ENCODE assay signal across 24 mouse cellular contexts in genomic region chr11:70754476-70754875, GRCm38 (mm10). TPM values are rescaled to one million over a fixed set of nuclear protein-coding genes. Genes with fewer than 3 reads are reported as not detected.
DNase-seq lines count a peak whose midpoint lies in the region; ATAC-seq and TF ChIP-seq lines count a peak whose summit lies in the region.
"Had no signal": no experiment of that assay in that cellular context is flagged by ENCODE, and none has a peak within 500 bp of the region (broad histone marks: within the 10 kb centered on the region; RNA-seq: fewer than 3 reads in every experiment).

No protein-coding gene starts in this region.

- peaks cover 2% of the 10 kb centered on the region; the same call in 1 of the 2 replicates for H3K4me1 ChIP-seq in liver, adult 2 months (ENCODE audit: control insufficient read depth, insufficient read depth, low read length)
- peaks cover 4% of the 10 kb centered on the region; the same call in 1 of the 2 replicates for H3K4me1 ChIP-seq in liver, embryonic 11.5 days (replicated peaks; ENCODE audit: control insufficient read depth, insufficient read depth, low read length)
- H3K4me1 ChIP-seq in brown adipose tissue, adult 24 weeks (ENCODE audit: control insufficient read depth, insufficient read depth, insufficient read length, low read length) = peaks cover 3% of the 10 kb centered on the region; the same call in 1 of the 2 replicates
- H3K4me1 ChIP-seq in intestine, postnatal 0 days (replicated peaks; ENCODE audit: control insufficient read depth, insufficient read depth, low read length) = 0 out of 2 replicates have a peak, but pooled peaks cover 3% of the 10 kb centered on the region
- H3K4me1 ChIP-seq: embryonic facial prominence, embryonic 15.5 days; forebrain, embryonic 13.5 days; heart, embryonic 12.5 days had no signal

- peak; percentile 57 for DNase-seq in liver, adult 2 months (ENCODE audit: extremely low read depth, low read depth, low spot score)
- DNase-seq in liver, embryonic 11.5 days (ENCODE audit: low spot score) = no peak
- peak; percentile 20 for DNase-seq in NIH3T3 (ENCODE audit: low read depth)
- DNase-seq in heart, adult 18-20 months = no peak
- no peak for DNase-seq in natural killer cell, adult 2 months (ENCODE audit: low spot score in 2 of 2)
- DNase-seq: adrenal gland, postnatal 25 days; B cell, adult 2 months; cerebellum, adult 11 months; cerebellum, adult 8-10 months; embryo, embryonic 11 days; forebrain, postnatal 0 days; gastrocnemius, postnatal 14 days had no signal

- H3K27ac ChIP-seq in liver, adult 2 months (replicated peaks; ENCODE audit: insufficient read depth, low read depth, low read length) = no peak overlapping the region
- no peak overlapping the region for H3K27ac ChIP-seq in liver, embryonic 11.5 days (ENCODE audit: low read depth, low read length)
- peak overlapping the region; percentile 85 for H3K27ac ChIP-seq in brown adipose tissue, adult 24 weeks (replicated peaks; ENCODE audit: low read depth, low read length)
- H3K27ac ChIP-seq in intestine, postnatal 0 days (ENCODE audit: low read depth, low read length) = peak overlapping the region; percentile 24
- H3K27ac ChIP-seq: embryonic facial prominence, embryonic 15.5 days; forebrain, embryonic 13.5 days had no signal

- no peak for TF ChIP-seq POLR2A in liver, adult 2 months (IDR thresholded peaks at IDR 0.05; ENCODE audit: extremely low read depth, insufficient read depth, low read length)

- no peaks in the 10 kb centered on the region for H3K79me2 ChIP-seq in liver, adult 2 months (ENCODE audit: control insufficient read depth, insufficient read depth, low read length)

- ATAC-seq in liver, embryonic 11.5 days (replicated peaks; ENCODE audit: low FRiP score) = no peak
- ATAC-seq in intestine, postnatal 0 days = no peak
- ATAC-seq: CD4-positive, CD25-positive, alpha-beta regulatory T cell, adult 4 months; forebrain, embryonic 13.5 days; forebrain, postnatal 0 days; hindbrain, embryonic 16.5 days had no signal

- TF ChIP-seq CTCF in liver, adult 2 months (IDR thresholded peaks at IDR 0.05; ENCODE audit: low read depth, low read length) = no peak
- no peak for TF ChIP-seq CTCF in intestine, postnatal 0 days (IDR thresholded peaks at IDR 0.05; ENCODE audit: low read depth)

- no peaks in the 10 kb centered on the region for H3K27me3 ChIP-seq in liver, adult 2 months (ENCODE audit: control insufficient read depth, insufficient read depth, low read length)
- H3K27me3 ChIP-seq in liver, embryonic 11.5 days (replicated peaks; ENCODE audit: control insufficient read depth, insufficient read depth, low read length) = no peaks in the 10 kb centered on the region
- no peaks in the 10 kb centered on the region for H3K27me3 ChIP-seq in intestine, postnatal 0 days (replicated peaks; ENCODE audit: control insufficient read depth, insufficient read depth, low read length)
- H3K27me3 ChIP-seq: embryonic facial prominence, embryonic 15.5 days; heart, embryonic 12.5 days had no signal

- no peak overlapping the region for H3K4me3 ChIP-seq in liver, adult 2 months (ENCODE audit: insufficient read depth, low read depth, low read length)
- H3K4me3 ChIP-seq in liver, embryonic 11.5 days (ENCODE audit: low read depth, low read length) = no peak overlapping the region
- H3K4me3 ChIP-seq in brown adipose tissue, adult 24 weeks (ENCODE audit: insufficient read depth, low read depth, low read length) = no peak overlapping the region
- H3K4me3 ChIP-seq in intestine, postnatal 0 days (ENCODE audit: low read depth, low read length) = no peak overlapping the region
- H3K4me3 ChIP-seq: embryonic facial prominence, embryonic 15.5 days; erythroblast, embryonic 14.5 days; forebrain, embryonic 13.5 days; heart, embryonic 12.5 days had no signal

- H3K9me3 ChIP-seq in liver, embryonic 11.5 days (ENCODE audit: control insufficient read depth, low read length) = no peaks in the 10 kb centered on the region
- no peaks in the 10 kb centered on the region for H3K9me3 ChIP-seq in intestine, postnatal 0 days (ENCODE audit: control insufficient read depth)
- H3K9me3 ChIP-seq: embryonic facial prominence, embryonic 15.5 days; forebrain, embryonic 13.5 days; G1E; heart, embryonic 12.5 days had no signal

- WGBS in liver, adult 2 months = 55% methylated on average over 4 of the region's 4 CpGs
- 68% methylated on average over 4 of the region's 4 CpGs for WGBS in liver, embryonic 11.5 days
- WGBS in intestine, postnatal 0 days = 47% methylated on average over 4 of the region's 4 CpGs

- no peak overlapping the region for H3K4me2 ChIP-seq in liver, embryonic 11.5 days
- no peak overlapping the region for H3K4me2 ChIP-seq in intestine, postnatal 0 days (replicated peaks; ENCODE audit: low read depth)
- H3K4me2 ChIP-seq: embryonic facial prominence, embryonic 15.5 days; forebrain, embryonic 13.5 days; heart, embryonic 12.5 days had no signal

- no peak overlapping the region for H3K9ac ChIP-seq in liver, adult 2 months (ENCODE audit: low read depth, low read length)
- H3K9ac ChIP-seq in liver, embryonic 11.5 days (ENCODE audit: low read depth, low read length) = no peak overlapping the region
- H3K9ac ChIP-seq in intestine, postnatal 0 days (ENCODE audit: low read depth, low read length) = no peak overlapping the region
- H3K9ac ChIP-seq: embryonic facial prominence, embryonic 15.5 days; forebrain, embryonic 13.5 days; forebrain, postnatal 0 days; heart, embryonic 12.5 days had no signal

- no peaks in the 10 kb centered on the region for H3K36me3 ChIP-seq in liver, adult 2 months (ENCODE audit: control insufficient read depth, insufficient read depth, low read length)
- H3K36me3 ChIP-seq in liver, embryonic 11.5 days (ENCODE audit: control insufficient read depth, insufficient read depth, low read length) = no peaks in the 10 kb centered on the region
- no peaks in the 10 kb centered on the region for H3K36me3 ChIP-seq in intestine, postnatal 0 days (ENCODE audit: control insufficient read depth, insufficient read depth)
- H3K36me3 ChIP-seq: embryonic facial prominence, embryonic 15.5 days; G1E; heart, embryonic 12.5 days had no signal

RNA-seq across cellular contexts. Expression of gene Zfp3, which starts 9.5 kb away (rescaled TPM):
- total RNA-seq in liver, adult 2 months (2014; rRNA removed) = 1.8 and 1.9 TPM in 2 replicates
- polyA plus RNA-seq in liver, adult 2 months (2012; rRNA removed) = 0.47 and 0.87 TPM in 2 replicates
- polyA plus RNA-seq in liver, embryonic 11.5 days (2014; fragmentation: Nextera tagmentation; extraction: Ambion mirVana) = 3.3 and 4.0 TPM in 2 replicates
- 3.5 and 5.5 TPM in 2 replicates for polyA plus RNA-seq in brown adipose tissue, adult 24 weeks (2012; ENCODE audit: insufficient read depth, insufficient read length, missing spikeins)
- 4.4 and 5.0 TPM in 2 replicates for polyA plus RNA-seq in intestine, postnatal 0 days (2015; fragmentation: Nextera tagmentation; extraction: Ambion mirVana)
- total RNA-seq in heart, adult 18-20 months (2021) = 1 to 10 TPM; 7.5 to 7.7 TPM

RNA-seq across cellular contexts. Expression of gene Kif1c, which starts 54.1 kb away (rescaled TPM):
- total RNA-seq in liver, adult 2 months (2014; rRNA removed) = 50.8 and 60.9 TPM in 2 replicates
- 75.6 and 93.7 TPM in 2 replicates for polyA plus RNA-seq in liver, adult 2 months (2012; rRNA removed)
- polyA plus RNA-seq in liver, embryonic 11.5 days (2014; fragmentation: Nextera tagmentation; extraction: Ambion mirVana) = 3.1 and 3.8 TPM in 2 replicates
- polyA plus RNA-seq in brown adipose tissue, adult 24 weeks (2012; ENCODE audit: insufficient read depth, insufficient read length, missing spikeins) = 93.8 and 106 TPM in 2 replicates
- polyA plus RNA-seq in intestine, postnatal 0 days (2015; fragmentation: Nextera tagmentation; extraction: Ambion mirVana) = 4.4 and 5.4 TPM in 2 replicates
- total RNA-seq in heart, adult 18-20 months (2021) = 100 to 1,000 TPM; 469 to 485 TPM

RNA-seq across cellular contexts. Expression of gene Inca1, which starts 54.5 kb away (rescaled TPM):
- 14.1 and 18.4 TPM in 2 replicates for total RNA-seq in liver, adult 2 months (2014; rRNA removed)
- 19.5 and 29.9 TPM in 2 replicates for polyA plus RNA-seq in liver, adult 2 months (2012; rRNA removed)
- 0.96 and 1.1 TPM in 2 replicates for polyA plus RNA-seq in liver, embryonic 11.5 days (2014; fragmentation: Nextera tagmentation; extraction: Ambion mirVana)
- 15.7 and 24.0 TPM in 2 replicates for polyA plus RNA-seq in brown adipose tissue, adult 24 weeks (2012; ENCODE audit: insufficient read depth, insufficient read length, missing spikeins)
- polyA plus RNA-seq in intestine, postnatal 0 days (2015; fragmentation: Nextera tagmentation; extraction: Ambion mirVana) = 2.8 and 3.3 TPM in 2 replicates
- total RNA-seq in heart, adult 18-20 months (2021) = 1 to 10 TPM; 6.1 to 7.7 TPM
- total RNA-seq: common myeloid progenitor, adult 5-6 weeks had no signal
- polyA plus RNA-seq: erythroblast, embryonic 14.5 days had no signal

RNA-seq across cellular contexts. Expression of gene Scimp, which starts 57.9 kb away (rescaled TPM):
- total RNA-seq in liver, adult 2 months (2014; rRNA removed) = 1.7 and 1.9 TPM in 2 replicates
- polyA plus RNA-seq in liver, adult 2 months (2012; rRNA removed) = 0.93 and 2.0 TPM in 2 replicates
- 0.30 and 0.82 TPM in 2 replicates for polyA plus RNA-seq in liver, embryonic 11.5 days (2014; fragmentation: Nextera tagmentation; extraction: Ambion mirVana)
- not detected in 2 replicates for polyA plus RNA-seq in brown adipose tissue, adult 24 weeks (2012; ENCODE audit: insufficient read depth, insufficient read length, missing spikeins)
- 1.9 and 2.0 TPM in 2 replicates for polyA plus RNA-seq in intestine, postnatal 0 days (2015; fragmentation: Nextera tagmentation; extraction: Ambion mirVana)
- total RNA-seq in heart, adult 18-20 months (2021) = 1 to 10 TPM in 1 of 2 experiments, under 1 TPM in 1; 0.42 to 1.1 TPM
- total RNA-seq: common myeloid progenitor, adult 5-6 weeks; forebrain, postnatal 0 days; G1E; gastrocnemius, adult 18-20 months had no signal
- polyA plus RNA-seq: embryonic facial prominence, embryonic 11.5 days; embryonic facial prominence, embryonic 15.5 days; erythroblast, embryonic 14.5 days; forebrain, embryonic 13.5 days; forebrain, postnatal 0 days; G1E; heart, embryonic 12.5 days had no signal

Comparison
In these comparisons a context has a peak if more than half of its experiments do, and no peak if none do; other contexts are left out.
1. DNase-seq: peak in liver, adult 2 months (single experiment) and NIH3T3 (single experiment); none in liver, embryonic 11.5 days (single experiment), heart, adult 18-20 months (0 of 2) and natural killer cell, adult 2 months (0 of 2).
2. RNA of gene Kif1c, which starts 54.1 kb away (polyA plus RNA-seq): 93.8 to 106 TPM in brown adipose tissue, adult 24 weeks and 75.6 to 93.7 TPM in liver, adult 2 months; 4.4 to 5.4 TPM in intestine, postnatal 0 days and 3.1 to 3.8 TPM in liver, embryonic 11.5 days; every median in the first group is over 10 times any median in the second.
3. H3K27ac ChIP-seq: peak in brown adipose tissue, adult 24 weeks (single experiment) and intestine, postnatal 0 days (single experiment); none in liver, adult 2 months (single experiment) and liver, embryonic 11.5 days (single experiment).